8 mouse cellular contexts compared by ENCODE assay signal in genomic region chr15:99583463-99584344, GRCm38 (mm10). TPM values are rescaled to one million over a fixed set of nuclear protein-coding genes. Genes with fewer than 3 reads are reported as not detected.
DNase-seq lines count a peak whose midpoint lies in the region; ATAC-seq lines count a peak whose summit lies in the region.

No protein-coding gene starts in this region.

- WGBS in heart, embryonic 10.5 days, result 3% methylated on average over 54 of the region's 54 CpGs
- 2% methylated on average over 54 of the region's 54 CpGs for WGBS in kidney, embryonic 15.5 days

- peaks cover 98% of the 10 kb centered on the region for H3K27me3 ChIP-seq in heart, embryonic 10.5 days (ENCODE audit: insufficient read depth, poor library complexity, severe bottlenecking)
- H3K27me3 ChIP-seq in kidney, embryonic 15.5 days, result peaks cover 90% of the 10 kb centered on the region

- no peaks in the 10 kb centered on the region for H3K9me3 ChIP-seq in heart, embryonic 10.5 days
- H3K9me3 ChIP-seq in kidney, embryonic 15.5 days (replicated peaks), result no peaks in the 10 kb centered on the region

- peak overlapping the region; percentile 65 for H3K4me2 ChIP-seq in kidney, embryonic 15.5 days

- H3K4me1 ChIP-seq in heart, embryonic 10.5 days, result peaks cover 28% of the 10 kb centered on the region
- H3K4me1 ChIP-seq in kidney, embryonic 15.5 days, result peaks cover 25% of the 10 kb centered on the region

- peak overlapping the region; percentile 35; the same call in 1 of the 2 replicates for H3K9ac ChIP-seq in kidney, embryonic 15.5 days

- peak; percentile 37 for DNase-seq in cerebellum, adult 11 months
- no peak for DNase-seq in cerebellum, adult 9-10 months
- peak; percentile 67 to 72 for DNase-seq in cerebellum, postnatal 25 days
- no peak for DNase-seq in heart, embryonic 10.5 days (ENCODE audit: low spot score)
- peak; percentile 30 for DNase-seq in lung, postnatal 25 days (ENCODE audit: low spot score)
- peak; percentile 29 for DNase-seq in urinary bladder, postnatal 25 days (ENCODE audit: low spot score)
- DNase-seq in frontal cortex, postnatal 25 days (ENCODE audit: low spot score in 2 of 2), result no peak

- 0 out of 2 replicates have a peak overlapping the region, but pooled peaks have one; percentile 52 for H3K27ac ChIP-seq in heart, embryonic 10.5 days
- H3K27ac ChIP-seq in kidney, embryonic 15.5 days, result no peak overlapping the region

- H3K36me3 ChIP-seq in heart, embryonic 10.5 days, result no peaks in the 10 kb centered on the region
- H3K36me3 ChIP-seq in kidney, embryonic 15.5 days, result no peaks in the 10 kb centered on the region

- H3K4me3 ChIP-seq in heart, embryonic 10.5 days, result peak overlapping the region; percentile 51
- H3K4me3 ChIP-seq in kidney, embryonic 15.5 days (replicated peaks), result peak overlapping the region; percentile 35

- 0 out of 2 replicates have a peak, but pooled peaks have one; percentile 30 for ATAC-seq in kidney, embryonic 15.5 days (replicated peaks; ENCODE audit: low FRiP score)

RNA-seq across cellular contexts. Expression of gene Aqp2, which starts 4.8 kb away (rescaled TPM):
- 0.15 TPM in 1 of 2 replicates, not detected in the other for polyA plus RNA-seq in heart, embryonic 10.5 days (2016; fragmentation: Nextera tagmentation; extraction: Ambion mirVana)
- polyA plus RNA-seq in kidney, embryonic 15.5 days (2015; fragmentation: Nextera tagmentation; extraction: Ambion mirVana), result 42.5 and 66.2 TPM in 2 replicates

RNA-seq across cellular contexts. Expression of gene Aqp5, which starts 6.9 kb away (rescaled TPM):
- 3.5 and 5.3 TPM in 2 replicates for polyA plus RNA-seq in heart, embryonic 10.5 days (2016; fragmentation: Nextera tagmentation; extraction: Ambion mirVana)
- 1.5 and 2.6 TPM in 2 replicates for polyA plus RNA-seq in kidney, embryonic 15.5 days (2015; fragmentation: Nextera tagmentation; extraction: Ambion mirVana)

RNA-seq across cellular contexts. Expression of gene Aqp6, which starts 17.5 kb away (rescaled TPM):
- polyA plus RNA-seq in heart, embryonic 10.5 days (2016; fragmentation: Nextera tagmentation; extraction: Ambion mirVana), result 0.06 TPM in 1 of 2 replicates, not detected in the other
- polyA plus RNA-seq in kidney, embryonic 15.5 days (2015; fragmentation: Nextera tagmentation; extraction: Ambion mirVana), result 0.08 TPM in 1 of 2 replicates, not detected in the other

RNA-seq across cellular contexts. Expression of gene Faim2, which starts 55.7 kb away (rescaled TPM):
- 0.59 and 0.68 TPM in 2 replicates for polyA plus RNA-seq in heart, embryonic 10.5 days (2016; fragmentation: Nextera tagmentation; extraction: Ambion mirVana)
- 0.30 and 1.1 TPM in 2 replicates for polyA plus RNA-seq in kidney, embryonic 15.5 days (2015; fragmentation: Nextera tagmentation; extraction: Ambion mirVana)

Comparison
In these comparisons a context has a peak if more than half of its experiments do, and no peak if none do; other contexts are left out.
1. DNase-seq: peak in cerebellum, adult 11 months (single experiment), cerebellum, postnatal 25 days (2 of 2), lung, postnatal 25 days (single experiment) and urinary bladder, postnatal 25 days (single experiment); none in cerebellum, adult 9-10 months (single experiment), heart, embryonic 10.5 days (single experiment) and frontal cortex, postnatal 25 days (0 of 2).
2. RNA of gene Aqp2, which starts 4.8 kb away (polyA plus RNA-seq): 42.5 to 66.2 TPM in kidney, embryonic 15.5 days; 0.15 TPM in heart, embryonic 10.5 days; every median in the first group is over 10 times any median in the second.